8 mouse cellular contexts compared by ENCODE assay signal in the genomic region with DNA sequence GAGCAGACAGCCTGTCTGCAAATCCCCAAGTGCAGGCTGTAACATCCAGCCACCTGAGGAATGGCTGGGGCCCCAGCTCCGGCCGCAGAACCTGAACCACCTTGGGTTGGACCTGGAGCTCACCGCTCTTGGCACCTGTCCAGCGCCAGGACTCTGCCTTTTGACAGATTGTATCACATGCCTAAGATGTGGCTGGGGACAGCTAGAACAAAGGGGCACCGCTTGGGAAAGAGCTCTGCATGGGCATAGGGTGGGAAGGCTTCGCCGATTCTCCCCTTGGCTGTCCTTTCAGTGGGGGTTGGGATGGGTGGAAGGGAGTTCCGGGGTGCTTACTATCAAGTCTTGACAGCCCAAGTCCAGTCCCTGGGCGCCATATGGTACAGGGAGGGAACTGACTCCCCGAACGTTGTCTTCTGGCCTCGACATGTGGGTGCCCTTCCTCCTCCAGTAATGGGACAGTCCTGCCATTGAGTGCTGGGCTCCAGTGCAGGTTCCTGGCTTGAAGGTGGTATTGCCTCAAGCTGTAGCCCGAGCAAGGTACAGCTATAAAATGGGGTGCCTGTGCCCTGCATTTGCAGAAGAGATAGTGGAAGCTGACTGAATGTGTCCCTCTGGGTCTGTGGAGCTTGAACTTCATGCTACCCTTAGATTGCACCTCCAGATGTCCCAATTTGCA. TPM values are rescaled to one million over a fixed set of nuclear protein-coding genes. Genes with fewer than 3 reads are reported as not detected.
A peak's percentile ranks its signal among the peaks of the same experiment; 100 is the strongest.
DNase-seq lines count a peak whose midpoint lies in the region; ATAC-seq and TF ChIP-seq lines count a peak whose summit lies in the region.

No protein-coding gene starts in this region.

- intact Hi-C loops in left cerebral cortex, postnatal 14 days (cut with DNase I), result loop anchor here (1.0 kb wide), 1 partner anchor 32 kb away; the partner anchor contains the start of gene Pxn

- no peak overlapping the region for H3K4me2 ChIP-seq in midbrain, embryonic 14.5 days (ENCODE audit: low read length)
- H3K4me2 ChIP-seq in kidney, postnatal 0 days (ENCODE audit: low read length), result peak overlapping the region; percentile 1; the same call in 1 of the 2 replicates
- H3K4me2 ChIP-seq in stomach, embryonic 14.5 days (replicated peaks; ENCODE audit: low read depth, low read length), result no peak overlapping the region

- no peak for TF ChIP-seq CTCF in kidney, postnatal 0 days (IDR thresholded peaks at IDR 0.05; ENCODE audit: low read depth)

- H3K27ac ChIP-seq in midbrain, embryonic 10.5 days (replicated peaks), result peak overlapping the region; percentile 34
- H3K27ac ChIP-seq in midbrain, embryonic 14.5 days (replicated peaks; ENCODE audit: low read depth, low read length), result no peak overlapping the region
- H3K27ac ChIP-seq in kidney, postnatal 0 days, result peak overlapping the region; percentile 37; the same call in 1 of the 2 replicates
- H3K27ac ChIP-seq in stomach, embryonic 14.5 days (ENCODE audit: low read length), result no peak overlapping the region

- H3K36me3 ChIP-seq in midbrain, embryonic 10.5 days, result 0 out of 2 replicates have a peak, but pooled peaks cover 2% of the 10 kb centered on the region
- no peaks in the 10 kb centered on the region for H3K36me3 ChIP-seq in midbrain, embryonic 14.5 days (ENCODE audit: control insufficient read depth, insufficient read depth, low read length)
- no peaks in the 10 kb centered on the region for H3K36me3 ChIP-seq in kidney, postnatal 0 days (ENCODE audit: insufficient read depth, low read length)
- no peaks in the 10 kb centered on the region for H3K36me3 ChIP-seq in stomach, embryonic 14.5 days (ENCODE audit: control insufficient read depth, insufficient read depth, low read length)

- H3K9me3 ChIP-seq in midbrain, embryonic 10.5 days (replicated peaks), result no peaks in the 10 kb centered on the region
- no peaks in the 10 kb centered on the region for H3K9me3 ChIP-seq in midbrain, embryonic 14.5 days (ENCODE audit: control insufficient read depth, low read length)
- no peaks in the 10 kb centered on the region for H3K9me3 ChIP-seq in kidney, postnatal 0 days (replicated peaks; ENCODE audit: low read length)
- H3K9me3 ChIP-seq in stomach, embryonic 14.5 days (ENCODE audit: control insufficient read depth, low read depth, low read length), result no peaks in the 10 kb centered on the region

- DNase-seq in adrenal gland, postnatal 14 days, result peak; percentile 10
- DNase-seq in adrenal gland, adult 18-20 months (ENCODE audit: low spot score in 2 of 2), result no peak
- no peak for DNase-seq in midbrain, embryonic 10.5 days (ENCODE audit: low spot score)
- DNase-seq in midbrain, embryonic 14.5 days, result no peak
- no peak for DNase-seq in kidney, postnatal 0 days (ENCODE audit: low spot score)
- DNase-seq in layer of hippocampus, adult 11-12 months (ENCODE audit: low spot score), result no peak
- no peak for DNase-seq in left cerebral cortex, postnatal 14 days (ENCODE audit: low spot score in 2 of 2)

- peaks cover 5% of the 10 kb centered on the region for H3K27me3 ChIP-seq in midbrain, embryonic 10.5 days (ENCODE audit: low read depth, poor library complexity, severe bottlenecking)
- no peaks in the 10 kb centered on the region for H3K27me3 ChIP-seq in midbrain, embryonic 14.5 days (ENCODE audit: control insufficient read depth, insufficient read depth, low read length)
- no peaks in the 10 kb centered on the region for H3K27me3 ChIP-seq in kidney, postnatal 0 days (ENCODE audit: insufficient read depth, low read length)
- no peaks in the 10 kb centered on the region for H3K27me3 ChIP-seq in stomach, embryonic 14.5 days (ENCODE audit: control insufficient read depth, insufficient read depth, low read length)

- WGBS in midbrain, embryonic 10.5 days, result 75% methylated on average over 13 of the region's 13 CpGs
- whole genome bisulfite sequencing in midbrain, embryonic 14.5 days, result 76% methylated on average over 13 of the region's 13 CpGs
- 59% methylated on average over 13 of the region's 13 CpGs for WGBS in kidney, postnatal 0 days
- WGBS in stomach, embryonic 14.5 days, result 67% methylated on average over 13 of the region's 13 CpGs

- H3K4me3 ChIP-seq in midbrain, embryonic 10.5 days, result peak overlapping the region; percentile 19; the same call in 1 of the 2 replicates
- H3K4me3 ChIP-seq in midbrain, embryonic 14.5 days (replicated peaks; ENCODE audit: low read depth, low read length), result no peak overlapping the region
- no peak overlapping the region for H3K4me3 ChIP-seq in kidney, postnatal 0 days (replicated peaks; ENCODE audit: low read depth, low read length)
- no peak overlapping the region for H3K4me3 ChIP-seq in stomach, embryonic 14.5 days (ENCODE audit: low read depth, low read length)

- no peak overlapping the region for H3K9ac ChIP-seq in midbrain, embryonic 14.5 days (replicated peaks; ENCODE audit: low read length)
- H3K9ac ChIP-seq in kidney, postnatal 0 days (ENCODE audit: low read depth, low read length), result 0 out of 2 replicates have a peak overlapping the region, but pooled peaks have one; percentile 23
- H3K9ac ChIP-seq in stomach, embryonic 14.5 days (replicated peaks; ENCODE audit: low read depth, low read length), result no peak overlapping the region

- no peak for ATAC-seq in midbrain, embryonic 14.5 days (ENCODE audit: low FRiP score, low TSS enrichment)
- ATAC-seq in kidney, postnatal 0 days (replicated peaks; ENCODE audit: low FRiP score, low read depth), result no peak
- ATAC-seq in stomach, embryonic 14.5 days (ENCODE audit: insufficient number of reproducible peaks, insufficient read depth, low FRiP score, low read depth), result 0 out of 2 replicates have a peak, but pooled peaks have one; percentile 1

- H3K4me1 ChIP-seq in midbrain, embryonic 10.5 days, result peaks cover 49% of the 10 kb centered on the region
- peaks cover 4% of the 10 kb centered on the region; the same call in 1 of the 2 replicates for H3K4me1 ChIP-seq in midbrain, embryonic 14.5 days (ENCODE audit: control insufficient read depth, insufficient read depth, low read length)
- H3K4me1 ChIP-seq in kidney, postnatal 0 days (replicated peaks; ENCODE audit: insufficient read depth, low read length), result peaks cover 51% of the 10 kb centered on the region
- peaks cover 47% of the 10 kb centered on the region for H3K4me1 ChIP-seq in stomach, embryonic 14.5 days (ENCODE audit: control insufficient read depth, insufficient read depth, low read length)

RNA-seq across cellular contexts. Expression of gene Rplp0, which starts 21.1 kb away (rescaled TPM):
- 786 and 963 TPM in 2 replicates for total RNA-seq in adrenal gland, postnatal 14 days (2021)
- total RNA-seq in adrenal gland, adult 18-20 months (2021), result 100 to 1,000 TPM; 706 to 758 TPM
- 1,126 and 1,338 TPM in 2 replicates for polyA plus RNA-seq in midbrain, embryonic 10.5 days (2016; fragmentation: Nextera tagmentation; extraction: Ambion mirVana)
- polyA plus RNA-seq in midbrain, embryonic 14.5 days (2014; fragmentation: Nextera tagmentation; extraction: Ambion mirVana), result 1,038 and 1,071 TPM in 2 replicates
- polyA plus RNA-seq in kidney, postnatal 0 days (2015; fragmentation: Nextera tagmentation; extraction: Ambion mirVana), result 1,459 and 1,525 TPM in 2 replicates
- 1,866 and 1,880 TPM in 2 replicates for polyA plus RNA-seq in stomach, embryonic 14.5 days (2014; fragmentation: Nextera tagmentation; extraction: Ambion mirVana)
- 100 to 1,000 TPM; 286 to 303 TPM for total RNA-seq in left cerebral cortex, postnatal 14 days (2021)

RNA-seq across cellular contexts. Expression of gene Gcn1l1, which starts 26.9 kb away (rescaled TPM):
- total RNA-seq in adrenal gland, postnatal 14 days (2021), result 59.7 and 60.4 TPM in 2 replicates
- 10 to 100 TPM; 51.7 to 59.0 TPM for total RNA-seq in adrenal gland, adult 18-20 months (2021)
- 52.5 and 61.2 TPM in 2 replicates for polyA plus RNA-seq in midbrain, embryonic 10.5 days (2016; fragmentation: Nextera tagmentation; extraction: Ambion mirVana)
- polyA plus RNA-seq in midbrain, embryonic 14.5 days (2014; fragmentation: Nextera tagmentation; extraction: Ambion mirVana), result 40.5 and 51.2 TPM in 2 replicates
- 20.7 and 24.5 TPM in 2 replicates for polyA plus RNA-seq in kidney, postnatal 0 days (2015; fragmentation: Nextera tagmentation; extraction: Ambion mirVana)
- polyA plus RNA-seq in stomach, embryonic 14.5 days (2014; fragmentation: Nextera tagmentation; extraction: Ambion mirVana), result 42.3 TPM in 2 replicates
- total RNA-seq in left cerebral cortex, postnatal 14 days (2021), result 10 to 100 TPM; 64.0 to 69.7 TPM

RNA-seq across cellular contexts. Expression of gene Pxn, which starts 31.7 kb away (rescaled TPM):
- total RNA-seq in adrenal gland, postnatal 14 days (2021), result 48.9 and 54.8 TPM in 2 replicates
- total RNA-seq in adrenal gland, adult 18-20 months (2021), result 10 to 100 TPM; 34.1 to 42.2 TPM
- 27.9 and 28.9 TPM in 2 replicates for polyA plus RNA-seq in midbrain, embryonic 10.5 days (2016; fragmentation: Nextera tagmentation; extraction: Ambion mirVana)
- 10.9 and 11.3 TPM in 2 replicates for polyA plus RNA-seq in midbrain, embryonic 14.5 days (2014; fragmentation: Nextera tagmentation; extraction: Ambion mirVana)
- polyA plus RNA-seq in kidney, postnatal 0 days (2015; fragmentation: Nextera tagmentation; extraction: Ambion mirVana), result 48.3 and 53.1 TPM in 2 replicates
- 15.9 and 17.7 TPM in 2 replicates for polyA plus RNA-seq in stomach, embryonic 14.5 days (2014; fragmentation: Nextera tagmentation; extraction: Ambion mirVana)
- total RNA-seq in left cerebral cortex, postnatal 14 days (2021), result 10 to 100 TPM; 20.8 to 22.1 TPM

RNA-seq across cellular contexts. Expression of gene Sirt4, which starts 53.6 kb away (rescaled TPM):
- total RNA-seq in adrenal gland, postnatal 14 days (2021), result 18.1 and 23.5 TPM in 2 replicates
- total RNA-seq in adrenal gland, adult 18-20 months (2021), result 10 to 100 TPM; 18.1 to 21.2 TPM
- 15.2 and 17.0 TPM in 2 replicates for polyA plus RNA-seq in midbrain, embryonic 10.5 days (2016; fragmentation: Nextera tagmentation; extraction: Ambion mirVana)
- 23.8 and 25.9 TPM in 2 replicates for polyA plus RNA-seq in midbrain, embryonic 14.5 days (2014; fragmentation: Nextera tagmentation; extraction: Ambion mirVana)
- polyA plus RNA-seq in kidney, postnatal 0 days (2015; fragmentation: Nextera tagmentation; extraction: Ambion mirVana), result 19.6 and 20.2 TPM in 2 replicates
- polyA plus RNA-seq in stomach, embryonic 14.5 days (2014; fragmentation: Nextera tagmentation; extraction: Ambion mirVana), result 20.9 and 23.5 TPM in 2 replicates
- 10 to 100 TPM; 27.4 to 27.7 TPM for total RNA-seq in left cerebral cortex, postnatal 14 days (2021)

Comparison
In these comparisons a context has a peak if more than half of its experiments do, and no peak if none do; other contexts are left out.
1. H3K27ac ChIP-seq: peak in midbrain, embryonic 10.5 days (single experiment) and kidney, postnatal 0 days (single experiment); none in midbrain, embryonic 14.5 days (single experiment) and stomach, embryonic 14.5 days (single experiment).